Mouse (Mus musculus): ENCODE results near the gene Tgfb3.

DNA sequence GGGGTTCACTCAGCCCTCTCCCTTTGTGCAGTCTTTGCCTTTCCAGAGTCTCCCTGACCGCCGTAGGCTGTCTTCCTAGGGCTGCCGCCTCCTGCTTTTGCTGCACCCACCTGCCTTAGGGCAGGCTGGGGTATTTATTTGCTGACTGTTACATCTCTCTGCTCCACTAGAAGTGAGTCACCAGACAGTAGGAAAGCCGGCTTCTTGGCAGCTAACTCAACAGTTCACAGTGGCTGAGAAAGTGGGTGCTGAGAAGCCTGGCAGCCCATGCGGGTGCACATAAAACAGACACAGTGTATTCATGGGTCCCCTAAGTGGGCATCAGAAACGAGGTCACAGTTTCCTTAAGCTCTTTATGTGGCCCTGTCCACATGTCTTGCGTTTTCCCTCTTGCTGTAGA is 7.0 kb upstream of the Tgfb3 start:
- TF ChIP-seq CTCF (conservative IDR thresholded peaks at IDR 0.05 in 1 of 2, IDR thresholded peaks at IDR 0.05 in 1 of 2; ENCODE audit: low read depth in 2 of 2, low read length in 2 of 2) (no peak), CHD2 (IDR thresholded peaks at IDR 0.05; ENCODE audit: low read length) (no peak), MAX (IDR thresholded peaks at IDR 0.05; ENCODE audit: low read length) (no peak), MAFK (IDR thresholded peaks at IDR 0.05; ENCODE audit: insufficient replicate concordance, low read length) (no peak), RCOR1 (conservative IDR thresholded peaks at IDR 0.05; ENCODE audit: low read depth, low read length) (no peak), MXI1 (IDR thresholded peaks at IDR 0.05; ENCODE audit: low read depth, low read length) (no peak), ELF1 (IDR thresholded peaks at IDR 0.05; ENCODE audit: low read depth, low read length) (no peak)

Data from CH12.LX (cell line).